Mouse (Mus musculus) hindbrain, embryonic 15.5 days (tissue): ENCODE results near the gene Rhbg. TPM values are rescaled to one million over a fixed set of nuclear protein-coding genes. Genes with fewer than 3 reads are reported as not detected.
"Not testable (repeated sequence)": the region's sequence is repeated elsewhere in the genome, so short reads cannot be mapped to it uniquely, and the experiment has no call there.

Experiments
- ATAC-seq: fragments of 200-750 bp; cut with Nextera tagmentation; 2 replicates; pipeline ENCODE4 v1.8.0; 2017; ENCODE audit warnings: low read depth, moderate number of reproducible peaks, moderate TSS enrichment; ENCODE audit not compliant: low FRiP score
- H3K27ac ChIP-seq: fragments of 300-500 bp; sonication (generic); replicated peaks from 2 replicates; pipeline ENCODE4 v1.5.1; 2015; ENCODE audit warnings: mild to moderate bottlenecking, inconsistent platforms
- H3K27me3 ChIP-seq: fragments of 300-500 bp; sonication (generic); 2 replicates; pipeline ENCODE4 v1.6.1; 2015; ENCODE audit warnings: control low read depth, inconsistent platforms
- H3K36me3 ChIP-seq: fragments of 300-500 bp; sonication (generic); 2 replicates; pipeline ENCODE4 v1.6.1; 2015; ENCODE audit warnings: control low read depth, inconsistent platforms
- H3K4me1 ChIP-seq: fragments of 300-500 bp; sonication (generic); replicated peaks from 2 replicates; pipeline ENCODE4 v1.6.1; 2015; ENCODE audit warnings: control low read depth, inconsistent platforms
- H3K4me2 ChIP-seq: fragments of 300-500 bp; sonication (generic); 2 replicates; pipeline ENCODE4 v1.6.1; 2015; ENCODE audit warnings: moderate library complexity, mild to moderate bottlenecking, inconsistent platforms
- H3K4me3 ChIP-seq: fragments of 300-500 bp; sonication (generic); 2 replicates; pipeline ENCODE4 v1.5.1; 2015; ENCODE audit warnings: mild to moderate bottlenecking, inconsistent platforms
- H3K9ac ChIP-seq: fragments of 300-500 bp; sonication (generic); 2 replicates; pipeline ENCODE4 v1.6.1; 2015; ENCODE audit warnings: inconsistent platforms
- H3K9me3 ChIP-seq: fragments of 300-500 bp; sonication (generic); 2 replicates; pipeline ENCODE4 v1.6.1; 2016; ENCODE audit warnings: control low read depth, inconsistent platforms
- WGBS: fragments of 180-500 bp; shearing (Covaris S2); methylation state at CpG from one replicate; pipeline ENCODE4 v1.1.7; 2015; 5-methylcytosine and 5-hydroxymethylcytosine counted together
- polyA plus RNA-seq: library from polyadenylated mRNA; unstranded; fragments of >200 nt; fragmentation: Nextera tagmentation; extraction: Ambion mirVana; gene quantifications from 2 replicates; pipeline ENCODE4 v1.2.1, GENCODE M21; 2015

Gene Rhbg
- polyA plus RNA-seq = 0.55 and 0.60 TPM in 2 replicates

DNA sequence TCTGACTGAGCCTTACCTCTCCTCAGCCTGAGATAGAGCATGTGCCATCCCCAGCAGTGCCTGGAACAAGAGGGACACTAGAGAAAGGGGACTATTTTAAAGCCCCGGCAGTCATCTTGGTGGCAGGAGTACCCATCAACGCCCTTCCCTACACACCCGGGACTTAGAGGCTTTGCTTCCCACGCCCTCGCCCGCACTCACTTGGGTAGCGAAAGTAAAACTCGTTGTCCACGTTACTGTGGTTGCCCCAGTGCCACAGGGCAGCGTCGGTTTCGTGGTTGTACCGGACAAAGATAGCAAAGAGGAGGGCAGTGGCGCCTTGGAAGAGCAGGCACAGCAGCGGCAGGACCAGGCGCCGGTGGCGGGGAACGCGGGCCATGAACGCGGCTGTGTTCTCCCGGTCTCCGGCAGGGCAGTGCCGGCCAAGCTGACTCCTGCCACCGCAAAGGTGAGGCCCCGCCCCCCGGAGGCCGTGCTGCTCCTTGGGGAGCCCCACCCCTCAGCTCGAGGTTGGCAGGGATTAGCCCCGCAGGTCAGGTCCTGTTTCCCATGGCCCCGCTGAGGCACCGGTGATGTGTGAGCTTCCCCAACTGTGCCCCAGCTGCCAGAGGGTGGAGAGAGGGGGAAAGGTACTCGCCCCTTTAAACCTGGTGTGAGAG is at the start of gene Rhbg:
Gene Rhbg (minus strand): TSS at position 442 of the 659 bp plus-strand sequence.
- peak within 1 kb of the TSS; percentile 28 for H3K9ac ChIP-seq
- peaks cover 25% of the 10 kb centered on the region for H3K27me3 ChIP-seq
- ATAC-seq = peak; percentile 19; the same call in 1 of the 2 replicates
- WGBS = 2% methylated on average over 34 of the region's 34 CpGs
- H3K36me3 ChIP-seq = no peaks in the 10 kb centered on the region
- H3K4me1 ChIP-seq = peaks cover 6% of the 10 kb centered on the region
- H3K4me2 ChIP-seq = peak within 1 kb of the TSS; percentile 66
- H3K4me3 ChIP-seq = peak within 1 kb of the TSS; percentile 30
- no peak within 1 kb of the TSS for H3K27ac ChIP-seq
- no peaks in the 10 kb centered on the region for H3K9me3 ChIP-seq

DNA sequence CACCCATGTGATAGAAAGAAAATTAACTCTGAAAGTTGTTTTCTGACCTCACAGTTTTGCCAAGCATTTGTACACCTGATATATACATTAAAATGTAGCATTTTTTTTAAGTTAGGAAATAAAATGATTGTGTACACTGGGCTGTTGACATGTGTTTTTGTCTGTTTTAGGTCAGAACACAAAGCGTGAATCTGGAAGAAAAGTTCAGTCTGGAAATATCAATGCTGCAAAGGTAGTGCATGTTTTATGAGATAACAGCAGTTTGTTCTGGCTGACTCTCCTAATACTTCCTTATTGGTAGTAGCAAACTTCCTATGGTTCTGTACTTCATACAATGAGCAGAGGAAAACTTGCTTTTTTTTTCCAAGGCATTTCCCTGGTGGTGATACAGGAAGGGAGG is 44.7 kb upstream of the Rhbg start:
- H3K27me3 ChIP-seq = no peaks in the 10 kb centered on the region
- H3K36me3 ChIP-seq = peaks cover 47% of the 10 kb centered on the region
- H3K4me1 ChIP-seq = peaks cover 26% of the 10 kb centered on the region
- H3K9ac ChIP-seq = no peak overlapping the region
- no peak for ATAC-seq
- no peaks in the 10 kb centered on the region for H3K9me3 ChIP-seq
- H3K4me2 ChIP-seq = no peak overlapping the region
- no peak overlapping the region for H3K4me3 ChIP-seq
- no peak overlapping the region for H3K27ac ChIP-seq
- 93% methylated on average over 1 of the region's 1 CpGs for WGBS

GRCm38 (mm10) chr3:88297321-88297851 is 42.9 kb upstream of the Rhbg start:
- peak overlapping the region; percentile 85 for H3K9ac ChIP-seq
- no peaks in the 10 kb centered on the region for H3K9me3 ChIP-seq
- peak overlapping the region; percentile 78 for H3K4me2 ChIP-seq
- ATAC-seq = no peak
- H3K4me1 ChIP-seq = peaks cover 26% of the 10 kb centered on the region
- peak overlapping the region; percentile 76 for H3K4me3 ChIP-seq
- under 1% methylated on average over 30 of the region's 30 CpGs for WGBS
- peak overlapping the region; percentile 94 for H3K27ac ChIP-seq
- H3K27me3 ChIP-seq = no peaks in the 10 kb centered on the region
- H3K36me3 ChIP-seq = peaks cover 32% of the 10 kb centered on the region

- Histone ChIP-seq H3K4me3 (peak within 1 kb of the TSS; percentile 76), H3K9ac (peak within 1 kb of the TSS; percentile 85), H3K36me3 (peaks cover 26% of the 10 kb centered on the region), H3K9me3 (no peaks in the 10 kb centered on the region), H3K27ac (peak within 1 kb of the TSS; percentile 94), H3K4me1 (peaks cover 26% of the 10 kb centered on the region), H3K27me3 (no peaks in the 10 kb centered on the region), H3K4me2 (peak within 1 kb of the TSS; percentile 78)
- under 1% methylated on average over 44 of the region's 44 CpGs for WGBS
- peak; percentile 99 for ATAC-seq
Measured at GRCm38 (mm10) chr3:88296561-88297318, 42.2 kb upstream of the Rhbg start, which contains the start of the genes Tsacc and Cct3. Gene Tsacc (minus strand): TSS chr3:88296999. Gene Cct3 (plus strand): TSS chr3:88297116.

DNA sequence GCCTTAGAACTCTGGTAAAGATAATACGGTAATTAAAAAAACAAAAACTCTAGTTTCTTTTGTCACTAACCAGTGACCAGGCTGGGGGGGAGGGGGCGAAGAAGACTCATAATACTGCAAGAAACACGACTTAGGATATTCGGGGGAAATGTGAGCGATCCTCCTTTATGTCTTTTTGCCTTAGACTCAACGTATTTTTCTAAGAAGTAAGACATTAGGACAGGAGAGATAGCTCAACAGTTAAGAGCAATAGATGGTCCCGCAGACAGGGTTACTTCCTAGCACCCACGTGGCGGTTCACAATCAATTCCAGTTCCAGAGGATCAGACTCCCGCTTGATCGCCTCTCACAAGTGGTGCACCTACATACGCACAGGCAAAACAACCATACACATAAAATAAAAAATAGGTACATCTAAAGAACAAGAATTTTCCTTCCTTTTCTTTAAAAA is 41.6 kb upstream of the Rhbg start:
- ATAC-seq = peak; percentile 13; the same call in 1 of the 2 replicates
- peaks cover 20% of the 10 kb centered on the region for H3K36me3 ChIP-seq
- WGBS = 1% methylated on average over 12 of the region's 12 CpGs

GRCm38 (mm10) chr3:88295272-88295671 is 40.8 kb upstream of the Rhbg start:
- Histone ChIP-seq H3K4me3 (peak overlapping the region; percentile 76; the same call in 1 of the 2 replicates), H3K4me1 (peaks cover 26% of the 10 kb centered on the region), H3K9ac (peak overlapping the region; percentile 57; the same call in 1 of the 2 replicates), H3K36me3 (peaks cover 11% of the 10 kb centered on the region), H3K4me2 (peak overlapping the region; percentile 74)
- H3K27me3 ChIP-seq, H3K27ac ChIP-seq, ATAC-seq, H3K9me3 ChIP-seq: not testable (repeated sequence)
- 76% methylated on average over 1 of the region's 1 CpGs for WGBS

More for the DNA sequence above, 41.6 kb upstream of the Rhbg start:
- Histone ChIP-seq H3K4me2 (peak overlapping the region; percentile 74), H3K4me1 (peaks cover 26% of the 10 kb centered on the region), H3K9ac (peak overlapping the region; percentile 57), H3K27me3 (no peaks in the 10 kb centered on the region), H3K9me3 (no peaks in the 10 kb centered on the region), H3K4me3 (peak overlapping the region; percentile 76), H3K27ac (peak overlapping the region; percentile 88)

DNA sequence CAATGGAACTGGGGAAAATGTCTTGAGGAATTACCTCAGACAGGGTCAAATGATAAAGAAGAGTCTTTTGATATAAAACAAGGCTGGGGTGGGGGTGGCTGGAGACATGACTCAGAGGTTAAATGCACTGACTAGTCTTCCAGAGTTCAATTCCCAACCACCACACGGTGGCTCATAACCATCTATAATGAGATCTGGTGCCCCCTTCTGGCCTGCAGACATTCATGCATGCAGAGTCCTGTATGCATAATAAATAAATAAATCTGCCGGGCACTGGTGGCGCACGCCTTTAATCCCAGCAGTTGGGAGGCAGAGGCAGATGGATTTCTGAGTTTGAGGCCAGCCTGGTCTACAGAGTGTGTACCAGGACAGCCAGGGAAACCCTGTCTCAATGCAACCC is 37.5 kb upstream of the Rhbg start:
- Histone ChIP-seq H3K27ac (no peak overlapping the region), H3K4me3 (no peak overlapping the region), H3K27me3 (no peaks in the 10 kb centered on the region), H3K9ac (no peak overlapping the region), H3K9me3 (no peaks in the 10 kb centered on the region), H3K4me1 (peaks cover 7% of the 10 kb centered on the region), H3K4me2 (no peak overlapping the region), H3K36me3 (no peaks in the 10 kb centered on the region)
- no peak for ATAC-seq
- 43% methylated on average over 4 of the region's 4 CpGs for WGBS

DNA sequence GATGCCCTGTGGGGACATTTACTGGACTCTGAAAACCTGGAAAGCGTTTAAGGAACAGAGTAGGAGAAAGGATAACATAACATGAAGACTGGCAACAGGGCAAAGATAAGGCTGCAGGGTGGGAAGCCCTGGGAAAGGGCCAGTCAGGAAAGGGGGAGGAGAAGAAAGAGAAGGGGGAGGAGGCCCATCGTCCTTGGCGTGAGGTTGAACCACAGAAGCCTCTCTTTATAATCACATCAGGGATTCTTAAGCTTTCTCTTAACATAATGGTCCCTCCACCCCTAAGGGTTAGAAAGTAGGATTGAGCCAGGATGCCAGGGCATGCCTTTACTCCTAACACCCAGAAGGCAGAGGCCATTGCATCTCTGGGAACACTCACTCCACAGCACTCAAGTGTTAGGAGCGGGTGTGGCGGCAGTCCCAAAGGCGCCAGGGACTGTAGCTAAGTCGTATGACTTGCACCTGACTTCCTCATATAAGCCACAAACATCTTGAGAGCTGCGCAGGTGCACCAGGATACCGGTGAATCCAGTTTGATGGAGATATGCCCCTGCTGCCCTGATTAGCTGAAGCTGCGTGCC is 33.7 kb upstream of the Rhbg start:
- not testable (repeated sequence) for H3K9me3 ChIP-seq, H3K4me2 ChIP-seq, H3K4me3 ChIP-seq, ATAC-seq, H3K36me3 ChIP-seq, H3K27ac ChIP-seq, H3K27me3 ChIP-seq, H3K4me1 ChIP-seq, H3K9ac ChIP-seq
- 85% methylated on average over 9 of the region's 10 CpGs for WGBS

DNA sequence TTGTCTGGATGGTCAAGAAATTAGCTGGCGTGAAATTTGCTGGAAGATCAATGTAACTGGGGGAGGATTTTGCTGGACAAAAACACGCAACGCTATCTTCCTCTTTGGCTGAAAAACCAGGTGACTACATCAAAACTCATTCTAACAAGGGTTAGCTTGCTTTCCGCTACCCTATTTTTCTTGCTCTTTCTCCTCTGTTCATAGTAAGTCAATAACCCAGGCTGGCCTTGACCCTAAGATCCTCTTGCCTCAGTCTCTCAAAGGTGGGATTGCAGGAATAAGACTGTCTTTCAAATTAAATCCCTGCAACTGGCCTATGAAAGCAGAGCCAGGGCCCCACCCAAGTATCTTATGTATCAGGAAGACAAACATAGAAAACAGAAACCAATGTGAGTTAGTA is 32.6 kb upstream of the Rhbg start, which contains the start of gene Gm38392:
Gene Gm38392 (minus strand): TSS at position 101 of the 400 bp plus-strand sequence.
- no peaks in the 10 kb centered on the region for H3K36me3 ChIP-seq
- no peak for ATAC-seq
- no peaks in the 10 kb centered on the region for H3K4me1 ChIP-seq
- no peak within 1 kb of the TSS for H3K9ac ChIP-seq
- H3K27me3 ChIP-seq = no peaks in the 10 kb centered on the region
- no peak within 1 kb of the TSS for H3K4me3 ChIP-seq
- H3K27ac ChIP-seq = no peak within 1 kb of the TSS
- H3K4me2 ChIP-seq = no peak within 1 kb of the TSS
- 100% methylated on average over 4 of the region's 4 CpGs for WGBS
- no peaks in the 10 kb centered on the region for H3K9me3 ChIP-seq

DNA sequence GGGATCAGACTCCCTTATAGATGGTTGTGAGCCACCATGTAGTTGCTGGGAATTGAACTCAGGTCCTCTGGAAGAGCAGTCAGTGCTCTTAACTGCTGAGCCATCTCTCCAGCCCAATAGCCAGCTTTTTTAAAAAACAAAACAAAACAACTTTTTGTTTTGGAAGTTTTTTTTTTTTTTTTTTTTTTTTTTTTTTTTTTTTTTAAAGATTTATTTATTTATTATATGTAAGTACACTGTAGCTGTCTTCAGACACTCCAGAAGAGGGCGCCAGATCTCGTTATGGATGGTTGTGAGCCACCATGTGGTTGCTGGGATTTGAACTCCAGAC is 31.0 kb upstream of the Rhbg start:
- H3K4me1 ChIP-seq, H3K9ac ChIP-seq, H3K4me2 ChIP-seq, H3K9me3 ChIP-seq, H3K27ac ChIP-seq, H3K36me3 ChIP-seq, ATAC-seq, H3K27me3 ChIP-seq, H3K4me3 ChIP-seq: not testable (repeated sequence)
- WGBS = 100% methylated on average over 2 of the region's 2 CpGs

DNA sequence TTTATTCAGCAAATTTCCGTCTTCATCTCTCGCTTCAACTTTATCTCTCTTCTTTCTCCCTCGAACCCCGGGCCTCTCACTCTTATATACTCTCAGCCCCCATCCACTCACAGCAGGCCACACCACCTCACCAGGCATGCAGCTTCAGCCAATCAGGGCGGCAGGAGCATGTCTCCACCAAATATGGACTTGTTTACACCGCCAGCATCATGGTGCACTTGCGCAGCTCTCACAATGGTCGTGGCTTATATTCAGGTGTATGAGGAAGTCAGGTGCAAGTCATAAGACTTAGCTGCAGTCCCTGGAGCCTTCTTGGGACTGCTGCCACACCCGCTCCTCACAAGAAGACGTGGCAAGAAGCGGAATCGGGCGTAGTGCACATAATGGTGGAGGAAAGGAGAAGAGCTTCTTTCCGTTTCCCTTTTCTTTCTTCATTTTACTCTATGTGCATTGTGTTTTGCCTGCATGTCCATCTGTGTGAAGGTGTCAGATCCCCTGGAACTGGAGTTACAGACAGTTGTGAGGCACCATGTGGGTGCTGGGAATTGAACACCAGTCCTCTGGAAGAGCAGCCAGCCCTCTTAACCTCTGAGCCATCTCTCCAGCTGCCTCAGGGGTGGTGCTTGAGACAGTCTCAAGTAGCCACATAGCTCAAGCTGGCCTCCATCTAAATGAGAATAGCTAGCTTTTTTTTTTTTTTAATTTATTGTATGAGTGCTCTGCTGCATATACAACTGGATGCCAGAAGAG is 30.5 kb upstream of the Rhbg start:
- not testable (repeated sequence) for H3K36me3 ChIP-seq, H3K9ac ChIP-seq, H3K27me3 ChIP-seq, H3K4me1 ChIP-seq, H3K9me3 ChIP-seq, H3K4me2 ChIP-seq, H3K27ac ChIP-seq, H3K4me3 ChIP-seq, ATAC-seq
- 97% methylated on average over 14 of the region's 14 CpGs for WGBS
